Mouse (Mus musculus) adrenal gland, postnatal 25 days (tissue): ENCODE results near the gene Thbs2. TPM values are rescaled to one million over a fixed set of nuclear protein-coding genes. Genes with fewer than 3 reads are reported as not detected.

Experiments
- DNase-seq: peaks from one replicate; pipeline ENCODE4 v3.0.0; 2021; ENCODE audit warnings: mixed read lengths
- long read RNA-seq: library from polyadenylated mRNA; stranded (forward); transcript quantifications from one replicate; pipeline ENCODE4 v2.0.0, GENCODE M21; 2021
- total RNA-seq: library from RNA; stranded (reverse); gene quantifications from 2 replicates; pipeline ENCODE4 v1.2.3, GENCODE M21; 2021

Gene Thbs2
- total RNA-seq: 1.9 and 2.2 TPM in 2 replicates
- long read RNA-seq, partial matches to known transcripts: 2 of 3 reads
- long read RNA-seq, other reads (novel, unspliced or antisense): 1 of 3 reads

GRCm38 (mm10) chr17:14693994-14694374, at the start of gene Thbs2:
Gene Thbs2 (minus strand): TSS chr17:14694235.
- DNase-seq: peak; percentile 25

- DNase-seq: no peak
These were observed 41.5 kb upstream of the Thbs2 start for GRCm38 (mm10) chr17:14735493-14736004.

GRCm38 (mm10) chr17:14734380-14734779, 40.3 kb upstream of the Thbs2 start:
- no peak for DNase-seq

- no peak for DNase-seq
These were observed 39.9 kb upstream of the Thbs2 start for GRCm38 (mm10) chr17:14733941-14734340.

- no peak for DNase-seq
These were observed 39.0 kb upstream of the Thbs2 start for GRCm38 (mm10) chr17:14733027-14733426.

- no peak for DNase-seq
These were observed 36.6 kb upstream of the Thbs2 start for GRCm38 (mm10) chr17:14730629-14731028.

- no peak for DNase-seq
These were observed 33.4 kb upstream of the Thbs2 start for GRCm38 (mm10) chr17:14727481-14727880.

- no peak for DNase-seq
These were observed 30.8 kb upstream of the Thbs2 start for GRCm38 (mm10) chr17:14724786-14725185.

- DNase-seq: no peak
These were observed 27.3 kb upstream of the Thbs2 start for GRCm38 (mm10) chr17:14721325-14721724.

- DNase-seq: no peak
These were observed 26.9 kb upstream of the Thbs2 start for GRCm38 (mm10) chr17:14720912-14721311.

- DNase-seq: no peak
These were observed 26.2 kb upstream of the Thbs2 start for GRCm38 (mm10) chr17:14720227-14720626.

- DNase-seq: peak; percentile 63
These were observed 24.8 kb upstream of the Thbs2 start for GRCm38 (mm10) chr17:14718801-14719200.

GRCm38 (mm10) chr17:14714782-14715181, 20.7 kb upstream of the Thbs2 start:
- DNase-seq: no peak

GRCm38 (mm10) chr17:14714374-14714773, 20.3 kb upstream of the Thbs2 start:
- DNase-seq: no peak

- DNase-seq: no peak
These were observed 17.7 kb upstream of the Thbs2 start for GRCm38 (mm10) chr17:14711784-14712183.

GRCm38 (mm10) chr17:14711032-14711431, 17.0 kb upstream of the Thbs2 start:
- no peak for DNase-seq

GRCm38 (mm10) chr17:14706066-14706465, 12.0 kb upstream of the Thbs2 start:
- DNase-seq: no peak

- DNase-seq: no peak
These were observed 11.4 kb upstream of the Thbs2 start for GRCm38 (mm10) chr17:14705466-14705865.

- DNase-seq: no peak
These were observed 9.7 kb upstream of the Thbs2 start for GRCm38 (mm10) chr17:14703771-14704170.

- no peak for DNase-seq
These were observed 9.2 kb upstream of the Thbs2 start for GRCm38 (mm10) chr17:14703268-14703667.

- DNase-seq: no peak
These were observed 8.7 kb upstream of the Thbs2 start for GRCm38 (mm10) chr17:14702701-14703100.

GRCm38 (mm10) chr17:14701891-14702290, 7.9 kb upstream of the Thbs2 start:
- DNase-seq: no peak

GRCm38 (mm10) chr17:14700204-14700603, 6.2 kb upstream of the Thbs2 start:
- no peak for DNase-seq

- DNase-seq: no peak
These were observed 4.2 kb upstream of the Thbs2 start for GRCm38 (mm10) chr17:14698188-14698587.

- DNase-seq: no peak
These were observed 3.1 kb upstream of the Thbs2 start for GRCm38 (mm10) chr17:14697096-14697495.
